Mouse (Mus musculus) gonadal fat pad, adult 2 months (tissue): ENCODE results near the gene Htra3. TPM values are rescaled to one million over a fixed set of nuclear protein-coding genes. Genes with fewer than 3 reads are reported as not detected.

Experiments used
- DNase-seq: peaks from one replicate; pipeline ENCODE4 v3.0.0-alpha.2; 2012; ENCODE audit warnings: low read depth
- polyA plus RNA-seq: library from polyadenylated mRNA; depleted of rRNA; stranded (reverse); fragments of >200 nt; gene quantifications from 2 replicates; pipeline ENCODE4 v1.2.3, GENCODE M21; 2012; rRNA removed

Gene Htra3
- 183 and 267 TPM in 2 replicates for polyA plus RNA-seq

DNA sequence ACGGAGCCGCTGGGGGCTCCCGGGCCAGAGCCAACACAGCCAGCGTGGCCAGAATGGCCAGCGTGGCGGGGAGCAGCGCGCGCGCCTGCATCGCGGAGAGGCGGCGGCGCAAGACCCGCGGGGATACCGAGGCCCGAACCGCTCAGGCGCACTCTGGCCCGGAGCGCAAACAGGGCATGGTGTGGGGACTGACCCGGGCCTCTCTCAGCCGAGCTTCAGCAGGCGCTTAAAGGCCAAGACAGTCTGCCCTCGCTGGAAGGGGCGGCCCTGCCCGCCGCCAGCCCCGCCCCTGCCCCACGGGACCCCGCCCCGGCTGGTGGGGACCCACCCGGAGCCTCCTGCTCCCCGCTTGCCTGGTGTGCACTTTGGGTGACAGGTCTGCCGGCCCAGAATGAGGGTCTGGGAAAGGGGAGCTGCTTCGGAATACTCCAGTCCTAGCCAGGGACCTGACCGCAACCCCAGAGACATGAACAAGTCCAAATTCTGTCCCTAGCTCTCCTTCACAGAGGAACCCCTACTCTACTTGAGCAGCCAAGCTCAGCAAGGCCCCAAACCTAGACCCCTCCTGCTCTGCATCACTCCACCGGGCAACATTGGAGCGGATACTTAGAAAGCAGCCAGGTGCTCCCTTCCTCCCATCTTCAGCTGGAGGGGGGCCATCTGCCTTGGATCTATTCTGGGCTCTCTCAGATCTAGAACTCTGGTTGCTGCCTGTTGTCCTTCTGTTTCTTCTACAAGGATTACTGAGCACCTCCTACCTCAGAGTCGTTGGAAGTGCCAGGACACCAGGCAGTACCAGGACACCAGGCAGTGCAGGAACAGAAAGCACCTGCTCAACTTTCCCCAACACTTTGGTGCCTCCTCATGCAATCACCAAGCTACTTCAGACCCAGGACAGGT, at the start of gene Htra3:
Gene Htra3, minus strand, starts transcription at position 527 of the 900 bp plus-strand sequence.
- no peak for DNase-seq

DNA sequence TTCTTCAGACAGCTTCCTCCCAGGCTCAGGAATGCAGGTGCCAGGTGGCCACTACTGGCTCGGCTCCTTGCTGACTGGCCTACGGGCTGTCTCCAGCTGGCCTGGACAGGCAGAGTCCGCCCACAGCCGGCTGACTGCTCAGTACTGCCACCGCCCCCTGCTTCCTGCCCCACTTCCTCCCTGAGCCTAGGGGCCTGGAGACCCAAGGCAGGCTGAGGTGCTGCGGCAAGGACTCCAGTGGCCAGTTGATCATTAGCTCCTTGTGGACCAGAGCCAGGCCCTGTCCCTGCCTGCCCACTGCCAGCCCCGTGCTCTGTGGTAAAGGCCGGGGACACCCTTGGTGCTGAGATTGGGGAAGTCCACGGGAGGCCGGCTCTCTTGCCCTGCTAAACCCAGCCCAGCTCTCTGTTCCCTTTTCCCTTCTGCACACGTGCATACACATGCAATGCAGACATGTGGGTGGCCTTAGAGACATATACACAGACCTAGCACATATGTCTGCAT, 49.4 kb upstream of the Htra3 start:
- no peak for DNase-seq

DNA sequence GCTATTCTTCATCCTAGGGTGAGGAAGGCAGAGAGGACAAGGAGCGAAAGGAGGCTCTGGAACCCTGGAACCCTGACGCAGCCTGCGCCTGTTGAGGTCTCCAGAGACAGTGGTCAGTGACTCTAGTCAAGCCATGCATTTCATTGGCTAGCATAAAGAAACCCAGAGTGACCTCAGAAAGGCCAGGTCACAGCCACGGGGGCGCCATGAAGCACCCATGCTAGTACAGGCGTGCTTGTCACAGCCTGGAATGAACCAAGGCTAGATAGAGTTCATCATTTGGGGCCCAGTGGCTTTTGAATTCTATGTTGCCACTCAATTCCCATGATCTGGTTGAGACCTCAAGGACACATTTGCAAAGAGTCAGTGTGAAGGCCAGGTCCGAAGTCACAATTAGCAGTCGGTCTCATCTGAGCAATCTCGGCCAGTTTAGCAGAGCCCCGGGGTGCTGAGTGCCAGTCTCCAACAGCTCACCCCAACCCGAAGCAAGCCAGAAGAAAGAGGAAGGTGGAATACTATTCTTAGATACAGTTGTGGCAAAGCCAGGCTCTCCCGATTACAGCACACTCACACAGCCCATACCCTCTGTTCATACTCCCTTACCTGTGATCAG, 48.9 kb upstream of the Htra3 start:
- no peak for DNase-seq

DNA sequence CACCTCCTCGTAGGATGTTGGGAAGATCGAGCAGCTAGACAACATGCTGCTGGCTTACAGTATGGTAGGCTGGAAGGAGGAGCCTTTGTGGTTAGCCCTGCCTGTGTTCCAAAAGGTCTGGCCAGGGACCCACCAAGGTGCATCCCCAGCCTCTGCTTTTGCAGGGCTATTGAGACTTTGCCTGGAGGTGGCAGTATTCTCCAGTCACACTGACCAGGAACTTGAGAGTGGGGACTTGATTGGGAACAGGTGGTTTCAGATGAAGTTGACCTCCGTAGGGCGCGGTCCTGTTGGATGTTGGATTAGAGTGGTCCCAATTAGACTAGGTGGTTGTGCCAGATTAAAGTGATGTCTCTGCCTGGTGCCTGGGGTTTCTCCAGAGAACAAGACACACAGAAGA, 47.9 kb upstream of the Htra3 start:
- no peak for DNase-seq

DNA sequence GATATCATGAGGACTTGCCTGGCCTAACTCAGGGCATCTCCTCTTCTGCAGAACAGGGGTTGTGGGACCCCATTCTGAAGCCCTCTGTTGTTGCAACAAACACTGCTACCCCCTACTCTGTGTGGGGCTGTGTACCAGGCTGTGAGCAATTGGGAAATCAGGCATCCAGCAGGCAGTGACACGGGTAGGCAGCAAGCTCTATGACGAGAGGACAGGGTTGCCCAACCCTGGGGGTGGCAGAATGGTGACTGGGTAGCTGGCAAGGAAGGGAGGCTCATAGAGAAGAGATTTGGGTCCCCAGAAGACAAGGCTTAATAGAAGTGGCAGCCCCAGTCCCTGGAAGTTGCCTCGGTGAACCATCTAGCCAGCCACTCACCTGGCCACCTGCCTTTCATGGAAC, 46.3 kb upstream of the Htra3 start:
- DNase-seq: no peak

DNA sequence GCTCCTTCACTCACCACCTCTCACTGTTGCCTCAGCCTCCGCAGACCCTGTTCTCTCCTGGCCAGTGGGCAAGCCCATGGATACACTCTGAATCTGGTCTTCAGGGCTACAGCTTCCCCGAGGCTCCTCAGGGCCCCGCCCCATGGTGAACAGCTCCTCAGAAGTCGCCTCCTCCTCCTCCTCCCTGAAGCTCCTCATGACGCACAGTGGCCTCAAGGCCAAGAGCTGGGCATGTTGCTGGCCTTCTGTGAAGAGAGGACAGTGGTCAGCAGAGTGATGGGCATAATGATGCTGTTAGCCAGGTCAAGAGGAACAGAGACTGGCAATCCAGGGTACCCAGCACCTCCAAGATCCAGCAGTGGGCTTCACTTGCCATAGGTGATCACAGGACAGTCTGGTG, 44.3 kb upstream of the Htra3 start:
- DNase-seq: no peak

DNA sequence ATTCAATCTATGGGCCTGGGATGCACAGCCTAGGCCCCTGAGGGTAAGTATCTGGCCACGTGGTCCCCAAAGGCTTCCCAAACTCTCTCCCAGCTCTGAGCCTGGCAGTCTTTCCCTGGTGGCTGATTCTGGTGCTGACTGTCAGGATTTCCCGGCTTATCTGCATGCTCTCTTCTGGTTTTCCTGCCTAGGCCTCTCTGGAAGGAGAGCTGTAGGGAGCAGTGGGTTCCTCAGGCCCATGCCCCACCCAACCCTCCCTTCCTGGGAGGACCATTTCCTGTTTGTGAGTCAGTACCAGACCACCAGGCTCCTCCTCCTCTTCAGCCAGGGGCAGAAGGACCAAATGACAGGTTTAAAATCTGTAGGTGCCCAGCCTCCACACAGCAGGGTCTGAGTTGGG, 43.1 kb upstream of the Htra3 start:
- DNase-seq: no peak

DNA sequence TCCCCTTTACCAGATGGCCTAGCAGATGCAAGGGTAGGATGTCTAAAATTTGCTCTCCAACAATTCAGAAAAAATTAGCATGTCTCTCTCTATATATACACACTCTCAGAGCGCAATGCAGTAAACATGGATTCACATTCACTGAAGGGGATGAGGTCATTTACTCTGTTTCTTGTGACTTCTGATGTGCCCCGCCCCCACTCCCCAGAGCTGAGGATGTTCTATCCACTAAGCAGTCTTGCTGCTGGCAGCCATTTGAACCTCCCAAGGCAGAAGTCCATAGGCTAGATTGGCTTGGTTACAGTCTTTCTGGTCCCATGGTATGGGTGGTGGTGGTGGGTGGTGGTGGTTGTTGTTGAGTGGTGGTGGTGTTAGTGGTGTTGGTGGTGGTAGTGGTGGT, 42.4 kb upstream of the Htra3 start:
- no peak for DNase-seq

DNA sequence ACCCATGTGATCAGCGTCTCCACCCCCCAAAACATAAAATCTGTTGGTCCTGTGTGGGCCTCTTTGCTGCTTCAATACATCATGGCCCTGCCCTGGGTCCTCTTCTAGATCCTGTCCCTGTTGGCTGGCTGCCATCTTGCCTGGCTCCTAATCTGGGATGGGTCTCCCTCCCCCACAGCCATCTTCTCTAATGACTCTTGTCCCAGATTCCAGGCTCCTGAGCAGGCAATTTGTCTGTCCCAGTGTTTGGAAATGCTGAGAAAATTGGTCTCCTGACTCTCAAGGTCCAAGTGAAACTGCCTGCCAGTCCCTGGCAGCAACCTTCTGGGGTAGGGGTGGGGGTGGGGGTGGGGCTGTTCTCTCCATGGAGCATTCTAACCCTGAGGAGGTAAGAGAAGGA, 40.3 kb upstream of the Htra3 start:
- no peak for DNase-seq

DNA sequence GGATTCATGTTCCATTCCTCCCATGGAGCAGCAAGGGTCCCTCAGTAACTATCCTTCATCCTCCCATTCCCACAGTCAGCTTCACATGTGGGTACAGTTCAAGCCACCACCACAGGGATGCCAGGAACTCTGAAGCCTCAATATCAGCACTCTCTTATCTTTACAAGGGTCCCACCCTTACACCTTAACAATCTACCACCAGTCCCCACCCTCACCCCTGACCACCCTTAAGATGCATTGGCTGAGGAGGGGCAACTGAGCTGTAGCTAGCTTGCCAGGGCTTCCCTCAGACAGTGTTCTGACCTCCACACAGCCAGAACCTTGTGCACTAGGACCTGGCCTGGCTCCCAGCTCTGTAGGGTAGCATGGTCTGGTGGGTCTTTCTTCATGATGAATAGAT, 39.8 kb upstream of the Htra3 start:
- DNase-seq: no peak

DNA sequence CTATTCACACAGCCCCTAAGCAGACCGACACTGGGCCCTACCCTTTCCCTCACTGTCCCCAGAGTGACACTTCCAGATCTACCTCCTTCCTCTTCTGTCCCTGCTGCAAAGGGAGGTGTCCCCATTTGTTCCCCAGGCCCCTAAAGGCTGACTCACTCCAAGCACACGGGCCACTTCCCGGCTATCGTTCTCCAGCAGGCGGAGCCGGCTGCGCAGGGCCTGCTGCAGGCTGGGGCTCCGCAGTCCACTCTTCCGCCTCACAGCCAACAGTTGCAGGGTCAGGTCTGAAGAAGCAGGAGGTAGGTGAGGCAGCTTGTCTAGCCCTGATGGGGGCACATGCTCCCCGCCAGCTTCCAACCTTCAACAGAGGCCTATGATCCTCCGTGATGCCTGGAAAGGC, 39.2 kb upstream of the Htra3 start:
- no peak for DNase-seq

DNA sequence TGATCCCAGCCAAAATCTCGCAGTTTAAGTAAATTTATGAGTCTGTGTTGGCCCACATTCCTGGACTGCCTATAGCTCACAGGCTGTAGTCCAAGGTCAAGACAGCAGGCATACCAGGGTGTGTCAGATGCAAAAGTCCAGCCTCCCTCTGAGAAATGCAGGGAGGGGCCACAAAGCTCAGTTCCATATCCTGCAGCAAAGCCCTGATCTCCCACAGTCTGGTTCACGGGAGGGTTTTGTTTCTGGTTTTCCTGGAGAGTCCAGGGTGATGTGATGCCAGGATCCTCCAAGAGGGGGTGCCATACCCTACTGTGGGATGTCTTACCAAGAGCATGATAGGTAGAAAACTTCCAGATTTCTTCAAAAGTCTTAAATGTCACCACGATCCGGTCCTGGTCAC, 38.4 kb upstream of the Htra3 start:
- DNase-seq: no peak

DNA sequence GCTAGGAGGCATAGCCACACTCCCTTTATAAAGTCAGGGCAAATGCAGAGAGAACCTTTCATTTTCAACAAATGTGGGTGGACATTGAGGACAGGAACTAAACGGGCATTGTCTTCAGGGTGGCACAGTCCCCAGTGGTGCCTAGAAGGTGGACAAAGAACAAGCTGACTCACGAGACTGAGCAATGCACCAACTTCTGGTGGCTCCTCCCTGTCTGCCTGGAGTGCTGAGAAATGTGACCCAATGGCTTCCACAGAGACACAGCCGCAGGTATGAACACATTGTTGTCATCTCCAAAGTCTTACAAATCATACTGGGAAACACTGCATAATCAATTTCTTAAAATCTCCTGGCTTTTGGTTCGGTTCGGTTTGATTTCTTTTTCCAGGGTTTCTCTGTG, 37.9 kb upstream of the Htra3 start:
- DNase-seq: no peak

DNA sequence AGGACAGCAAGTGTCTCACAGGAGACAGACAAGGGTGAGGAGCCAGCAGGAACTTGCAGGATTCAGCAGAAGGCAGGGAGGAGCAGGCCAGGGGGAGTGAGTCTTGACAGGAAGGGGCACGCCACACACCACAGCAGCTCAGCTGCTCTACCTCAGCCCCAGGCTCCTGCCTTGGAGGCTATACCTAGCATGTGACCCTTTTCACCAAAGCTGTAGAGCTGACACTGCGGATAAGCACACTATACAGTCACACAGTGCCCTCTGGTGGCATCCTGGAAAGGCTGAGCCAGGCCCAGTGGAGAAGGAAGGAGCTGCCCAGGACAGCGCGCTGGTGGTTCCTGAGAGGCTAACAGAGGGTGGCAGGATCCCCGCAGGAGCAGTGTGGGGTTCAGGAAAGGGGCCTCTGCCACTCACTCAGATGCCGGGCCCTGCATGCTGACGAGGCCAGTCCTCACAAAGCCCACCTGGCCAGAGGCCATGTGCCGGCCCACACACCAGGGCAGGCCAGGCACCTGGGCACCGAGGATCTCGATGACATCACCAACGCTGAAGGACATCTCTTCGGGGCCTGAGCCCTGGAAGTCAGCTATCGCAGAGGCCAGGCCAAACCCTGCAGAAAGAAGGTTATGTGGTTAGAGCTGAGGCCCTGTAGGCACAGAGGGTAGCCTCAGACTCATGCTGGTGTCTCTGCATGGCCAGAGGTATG, 34.2 kb upstream of the Htra3 start:
- no peak for DNase-seq

DNA sequence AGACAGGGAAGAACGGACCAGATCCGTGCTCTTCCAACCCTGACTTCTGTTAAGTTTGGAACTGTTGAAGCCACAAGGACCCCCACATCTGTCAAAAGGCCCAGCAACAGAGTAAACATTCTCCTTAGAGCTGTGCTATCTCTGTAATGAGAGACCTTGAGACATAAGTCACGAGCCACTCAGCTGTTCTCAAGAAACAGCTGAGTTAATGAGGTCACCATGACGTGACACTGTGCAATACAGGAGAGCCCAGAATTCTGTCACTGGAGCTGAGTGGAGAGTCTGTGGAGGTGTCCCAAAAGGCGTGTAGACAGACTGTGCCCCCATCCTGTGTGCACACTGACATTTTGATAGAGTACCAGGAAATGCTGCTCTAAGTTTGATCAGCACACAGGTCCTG, 32.9 kb upstream of the Htra3 start:
- DNase-seq: no peak

DNA sequence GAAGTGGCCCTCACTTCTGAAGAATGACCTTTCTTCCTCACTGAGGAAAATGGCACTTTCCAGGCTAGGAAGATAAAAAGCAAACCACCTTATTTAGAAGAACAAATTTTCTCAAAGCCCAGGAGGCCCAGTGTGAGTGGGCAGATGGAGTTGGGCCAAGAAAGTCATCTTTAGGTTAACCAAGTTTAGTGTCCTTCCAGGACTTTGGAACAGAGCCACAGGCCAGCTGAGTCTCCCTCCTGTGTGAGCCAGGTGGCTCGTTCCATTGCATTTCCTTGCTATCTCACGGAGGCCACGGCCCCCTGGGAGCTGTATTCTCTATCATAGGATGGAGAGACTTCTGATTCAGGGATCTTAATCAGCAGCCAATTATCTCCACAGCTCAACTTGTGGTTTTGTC, 31.3 kb upstream of the Htra3 start:
- no peak for DNase-seq

DNA sequence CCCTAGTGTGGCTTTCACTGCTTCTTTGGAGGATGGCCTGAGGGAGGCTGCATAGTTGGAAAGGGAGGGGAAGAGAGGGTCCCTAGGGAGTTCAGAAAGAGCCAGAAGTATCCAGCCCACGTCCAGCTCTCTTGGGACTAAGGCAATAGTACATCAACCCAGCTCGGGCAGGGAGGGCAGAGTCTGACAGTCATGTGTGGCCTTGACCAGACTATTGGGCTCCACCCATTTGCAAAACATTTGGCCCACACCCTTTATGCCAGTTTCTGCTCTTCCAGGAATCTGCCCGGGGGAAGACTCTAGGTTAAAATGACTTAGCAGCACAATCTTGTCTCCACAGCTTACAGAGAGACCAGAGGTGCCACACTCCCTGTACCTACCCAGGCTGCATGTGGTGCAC, 30.9 kb upstream of the Htra3 start:
- no peak for DNase-seq

DNA sequence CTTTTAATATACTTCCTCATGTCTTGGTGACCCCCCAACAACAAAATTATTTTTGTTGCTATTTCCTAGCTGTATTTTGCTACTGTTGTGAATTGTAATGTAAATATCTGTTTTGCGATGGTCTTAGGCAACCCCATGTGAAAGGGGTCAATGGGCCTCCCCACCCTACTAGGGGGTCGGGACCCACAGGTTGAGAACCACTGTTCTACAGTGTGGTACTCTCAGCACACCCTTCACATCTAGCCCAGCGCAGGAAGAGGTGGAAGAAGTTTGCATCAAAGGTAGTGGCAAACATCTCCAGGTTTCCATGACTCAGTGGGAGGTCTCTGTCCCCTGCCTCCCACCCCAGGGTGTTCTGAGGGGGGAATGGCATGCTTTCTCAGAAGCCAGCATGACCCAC, 25.8 kb upstream of the Htra3 start:
- DNase-seq: no peak

DNA sequence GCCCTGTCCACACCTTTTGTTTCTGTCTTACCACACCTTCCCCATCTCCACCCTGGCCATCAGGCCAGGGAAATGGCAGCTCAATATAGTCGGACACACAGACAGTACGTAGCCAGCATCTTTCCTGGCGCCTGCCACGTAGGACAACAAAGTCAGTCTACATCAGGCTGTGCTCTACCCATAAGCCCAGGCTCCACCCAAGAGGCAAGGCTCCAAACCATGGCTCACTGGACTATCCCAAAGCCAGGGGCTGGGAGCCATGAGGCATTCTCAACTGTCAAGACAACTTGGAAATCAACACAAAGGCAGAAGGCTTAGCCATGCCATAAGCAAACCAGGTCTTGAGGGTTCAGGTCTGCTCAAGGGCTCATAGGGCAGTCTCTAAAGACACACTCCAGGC, 24.2 kb upstream of the Htra3 start:
- DNase-seq: no peak

DNA sequence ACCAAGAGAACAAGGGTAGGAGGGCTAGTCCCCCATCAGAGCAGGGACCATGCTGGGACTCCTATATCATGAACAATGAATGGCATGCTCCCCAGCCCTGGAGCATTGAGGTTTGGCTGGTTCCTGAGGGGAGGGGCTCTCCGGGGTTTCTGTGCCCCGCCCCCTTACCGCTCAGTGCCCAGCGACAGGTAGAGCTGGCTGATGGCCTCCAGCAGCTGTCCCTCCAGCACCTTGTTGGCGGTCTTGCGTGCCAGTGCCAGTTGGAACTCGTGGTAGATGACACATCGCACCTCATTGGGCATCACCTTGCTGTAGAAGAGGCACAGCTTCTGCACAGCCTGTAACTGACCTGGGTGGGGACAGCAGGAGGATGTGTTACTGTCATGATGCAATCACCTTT, 23.6 kb upstream of the Htra3 start:
- DNase-seq: no peak

DNA sequence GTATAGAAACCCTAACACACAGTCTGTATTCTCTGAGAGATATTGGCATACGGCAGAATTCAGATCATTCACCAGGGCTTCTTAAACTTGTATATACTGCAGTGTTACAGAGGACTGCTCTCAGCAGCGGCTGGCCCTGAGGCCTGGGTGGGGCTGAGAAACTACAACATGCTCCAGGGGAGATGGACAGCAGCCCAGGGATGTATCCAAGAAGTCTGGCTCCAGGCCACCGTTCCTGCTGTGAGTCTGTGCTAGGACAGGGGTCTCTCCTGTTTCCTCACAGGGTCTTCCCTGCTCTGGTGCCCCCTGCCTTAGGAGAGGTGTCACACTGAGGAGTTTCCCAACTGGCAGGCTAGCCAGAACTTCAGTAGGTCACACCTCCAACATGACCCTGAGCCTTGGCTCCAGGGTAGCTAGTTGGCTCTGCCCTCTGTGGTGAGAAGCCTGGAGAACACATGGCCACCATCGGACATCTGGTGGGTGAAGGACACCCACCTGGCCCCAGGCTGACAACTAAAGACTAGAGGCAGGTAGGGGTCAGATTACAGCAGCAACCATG, 23.1 kb upstream of the Htra3 start:
- DNase-seq: no peak

DNA sequence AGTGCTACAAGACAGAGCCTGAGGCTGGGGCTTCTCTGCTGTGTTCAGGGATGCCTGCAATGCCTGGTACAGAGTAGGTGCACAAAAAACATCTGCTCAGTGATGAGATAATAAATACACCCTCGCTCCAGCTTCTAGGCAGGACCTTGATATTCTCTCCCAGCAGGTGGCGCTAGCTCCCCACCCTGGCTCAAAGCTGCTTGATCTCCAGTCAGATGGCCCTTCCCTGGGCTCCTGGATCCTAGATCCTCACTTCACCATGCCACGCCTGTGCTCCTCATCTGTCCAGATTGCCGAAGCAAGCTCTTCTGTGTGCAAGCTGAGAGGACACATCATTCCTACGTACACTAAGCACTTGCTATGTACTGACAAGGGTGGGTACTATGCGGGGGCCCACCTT, 21.5 kb upstream of the Htra3 start:
- DNase-seq: no peak
